Mouse (Mus musculus): Measurements from ENCODE around the gene Aldh3b1. TPM values are rescaled to one million over a fixed set of nuclear protein-coding genes. Genes with fewer than 3 reads are reported as not detected.

Aldh3b1 gene
- polyA plus RNA-seq, 1 experiment from 2014 or later: 4.1 TPM

GRCm38 (mm10) chr19:3906326-3906725, 23.3 kb downstream of the Aldh3b1 start:
- peak overlapping the region; percentile 87 for H3K4me2 ChIP-seq
- peaks cover 63% of the 10 kb centered on the region for H3K4me1 ChIP-seq
- 18% methylated on average over 10 of the region's 10 CpGs for WGBS
- H3K27ac ChIP-seq: peak overlapping the region; percentile 90
- peaks cover 64% of the 10 kb centered on the region for H3K36me3 ChIP-seq
- peak overlapping the region; percentile 69 for H3K9ac ChIP-seq
- H3K27me3 ChIP-seq: no peaks in the 10 kb centered on the region
- no peaks in the 10 kb centered on the region for H3K9me3 ChIP-seq (replicated peaks)
- no peak for ATAC-seq (replicated peaks; ENCODE audit: low FRiP score)
- H3K4me3 ChIP-seq (replicated peaks): peak overlapping the region; percentile 67

- peak; percentile 19; the same call in 1 of the 2 replicates for ATAC-seq (replicated peaks; ENCODE audit: low FRiP score)
- 14% methylated on average over 6 of the region's 6 CpGs for WGBS
Measured at GRCm38 (mm10) chr19:3905261-3905969, 24.2 kb downstream of the Aldh3b1 start.

GRCm38 (mm10) chr19:3904363-3904675, 25.3 kb downstream of the Aldh3b1 start:
- Histone ChIP-seq H3K9ac (no peak overlapping the region), H3K4me1 (peaks cover 60% of the 10 kb centered on the region), H3K4me2 (peak overlapping the region; percentile 87), H3K36me3 (peaks cover 56% of the 10 kb centered on the region), H3K27ac (peak overlapping the region; percentile 90), H3K4me3 (replicated peaks) (0 out of 2 replicates have a peak overlapping the region, but pooled peaks have one; percentile 67), H3K9me3 (replicated peaks) (no peaks in the 10 kb centered on the region), H3K27me3 (no peaks in the 10 kb centered on the region)
- 51% methylated on average over 10 of the region's 10 CpGs for WGBS
- ATAC-seq (replicated peaks; ENCODE audit: low FRiP score): no peak

More at GRCm38 (mm10) chr19:3905261-3905969, 24.2 kb downstream of the Aldh3b1 start:
- Histone ChIP-seq H3K4me2 (peak overlapping the region; percentile 87), H3K27ac (peak overlapping the region; percentile 90), H3K36me3 (peaks cover 59% of the 10 kb centered on the region), H3K27me3 (no peaks in the 10 kb centered on the region), H3K4me3 (replicated peaks) (peak overlapping the region; percentile 67), H3K9me3 (replicated peaks) (no peaks in the 10 kb centered on the region), H3K4me1 (peaks cover 60% of the 10 kb centered on the region), H3K9ac (peak overlapping the region; percentile 69)

GRCm38 (mm10) chr19:3903648-3904362, 25.8 kb downstream of the Aldh3b1 start:
- no peaks in the 10 kb centered on the region for H3K27me3 ChIP-seq
- H3K9ac ChIP-seq: no peak overlapping the region
- H3K4me2 ChIP-seq: peak overlapping the region; percentile 87
- ATAC-seq (replicated peaks; ENCODE audit: low FRiP score): no peak
- WGBS: 72% methylated on average over 25 of the region's 25 CpGs
- H3K4me3 ChIP-seq (replicated peaks): no peak overlapping the region
- H3K4me1 ChIP-seq: peaks cover 60% of the 10 kb centered on the region
- no peaks in the 10 kb centered on the region for H3K9me3 ChIP-seq (replicated peaks)
- 0 out of 2 replicates have a peak overlapping the region, but pooled peaks have one; percentile 37 for H3K27ac ChIP-seq
- peaks cover 55% of the 10 kb centered on the region for H3K36me3 ChIP-seq

- no peak overlapping the region for H3K4me2 ChIP-seq
- H3K4me1 ChIP-seq: peaks cover 55% of the 10 kb centered on the region
- no peak overlapping the region for H3K4me3 ChIP-seq (replicated peaks)
- no peak overlapping the region for H3K9ac ChIP-seq
- peaks cover 53% of the 10 kb centered on the region for H3K36me3 ChIP-seq
- no peaks in the 10 kb centered on the region for H3K27me3 ChIP-seq
- 76% methylated on average over 12 of the region's 12 CpGs for WGBS
- no peak for ATAC-seq (replicated peaks; ENCODE audit: low FRiP score)
- no peaks in the 10 kb centered on the region for H3K9me3 ChIP-seq (replicated peaks)
- no peak overlapping the region for H3K27ac ChIP-seq
Measured at GRCm38 (mm10) chr19:3902966-3903365, 26.6 kb downstream of the Aldh3b1 start.

- H3K36me3 ChIP-seq: peaks cover 86% of the 10 kb centered on the region
- H3K4me3 ChIP-seq (replicated peaks): no peak overlapping the region
- peaks cover 23% of the 10 kb centered on the region for H3K4me1 ChIP-seq
- H3K9me3 ChIP-seq (replicated peaks): no peaks in the 10 kb centered on the region
- H3K27ac ChIP-seq: no peak overlapping the region
- no peak for ATAC-seq (replicated peaks; ENCODE audit: low FRiP score)
- WGBS: 95% methylated on average over 4 of the region's 4 CpGs
- no peak overlapping the region for H3K9ac ChIP-seq
- no peak overlapping the region for H3K4me2 ChIP-seq
- H3K27me3 ChIP-seq: no peaks in the 10 kb centered on the region
Measured at GRCm38 (mm10) chr19:3899618-3900017, 30.0 kb downstream of the Aldh3b1 start.

- H3K4me1 ChIP-seq: peaks cover 16% of the 10 kb centered on the region
- no peaks in the 10 kb centered on the region for H3K27me3 ChIP-seq
- ATAC-seq (replicated peaks; ENCODE audit: low FRiP score): no peak
- H3K36me3 ChIP-seq: peaks cover 89% of the 10 kb centered on the region
- H3K27ac ChIP-seq: no peak overlapping the region
- no peak overlapping the region for H3K9ac ChIP-seq
- no peaks in the 10 kb centered on the region for H3K9me3 ChIP-seq (replicated peaks)
- no peak overlapping the region for H3K4me2 ChIP-seq
- no peak overlapping the region for H3K4me3 ChIP-seq (replicated peaks)
- WGBS: 59% methylated on average over 7 of the region's 7 CpGs
Measured at GRCm38 (mm10) chr19:3898952-3899351, 30.7 kb downstream of the Aldh3b1 start.

GRCm38 (mm10) chr19:3897557-3897956, 32.1 kb downstream of the Aldh3b1 start:
- ATAC-seq (replicated peaks; ENCODE audit: low FRiP score): no peak
- H3K4me1 ChIP-seq: peaks cover 6% of the 10 kb centered on the region; the same call in 1 of the 2 replicates
- H3K27ac ChIP-seq: no peak overlapping the region
- H3K36me3 ChIP-seq: peaks cover 89% of the 10 kb centered on the region
- H3K27me3 ChIP-seq: no peaks in the 10 kb centered on the region
- no peak overlapping the region for H3K4me3 ChIP-seq (replicated peaks)
- H3K4me2 ChIP-seq: no peak overlapping the region
- WGBS: 88% methylated on average over 5 of the region's 5 CpGs
- no peaks in the 10 kb centered on the region for H3K9me3 ChIP-seq (replicated peaks)
- no peak overlapping the region for H3K9ac ChIP-seq

- Histone ChIP-seq H3K36me3 (peaks cover 89% of the 10 kb centered on the region), H3K27me3 (no peaks in the 10 kb centered on the region), H3K9ac (no peak overlapping the region), H3K4me2 (no peak overlapping the region), H3K4me1 (no peaks in the 10 kb centered on the region), H3K4me3 (replicated peaks) (no peak overlapping the region), H3K9me3 (replicated peaks) (no peaks in the 10 kb centered on the region), H3K27ac (no peak overlapping the region)
- no peak for ATAC-seq (replicated peaks; ENCODE audit: low FRiP score)
- 93% methylated on average over 10 of the region's 10 CpGs for WGBS
Measured at GRCm38 (mm10) chr19:3896208-3896607, 33.4 kb downstream of the Aldh3b1 start.

- Histone ChIP-seq H3K4me3 (replicated peaks) (no peak overlapping the region), H3K4me2 (no peak overlapping the region), H3K27ac (no peak overlapping the region), H3K4me1 (no peaks in the 10 kb centered on the region), H3K36me3 (peaks cover 96% of the 10 kb centered on the region), H3K9me3 (replicated peaks) (no peaks in the 10 kb centered on the region), H3K27me3 (no peaks in the 10 kb centered on the region), H3K9ac (no peak overlapping the region)
- ATAC-seq (replicated peaks; ENCODE audit: low FRiP score): no peak
- 37% methylated on average over 3 of the region's 3 CpGs for WGBS
Measured at GRCm38 (mm10) chr19:3895171-3895631, 34.4 kb downstream of the Aldh3b1 start.

GRCm38 (mm10) chr19:3894294-3894693, 35.3 kb downstream of the Aldh3b1 start:
- 98% methylated on average over 2 of the region's 2 CpGs for WGBS
- no peak for ATAC-seq (replicated peaks; ENCODE audit: low FRiP score)

GRCm38 (mm10) chr19:3893545-3894116, 36.0 kb downstream of the Aldh3b1 start:
- no peak for ATAC-seq (replicated peaks; ENCODE audit: low FRiP score)
- H3K36me3 ChIP-seq: peaks cover 98% of the 10 kb centered on the region
- 85% methylated on average over 4 of the region's 4 CpGs for WGBS
- no peaks in the 10 kb centered on the region for H3K9me3 ChIP-seq (replicated peaks)
- H3K9ac ChIP-seq: no peak overlapping the region
- H3K4me3 ChIP-seq (replicated peaks): no peak overlapping the region
- no peaks in the 10 kb centered on the region for H3K27me3 ChIP-seq
- H3K27ac ChIP-seq: no peak overlapping the region
- H3K4me2 ChIP-seq: no peak overlapping the region
- H3K4me1 ChIP-seq: no peaks in the 10 kb centered on the region

More at GRCm38 (mm10) chr19:3894294-3894693, 35.3 kb downstream of the Aldh3b1 start:
- no peaks in the 10 kb centered on the region for H3K9me3 ChIP-seq (replicated peaks)
- peaks cover 97% of the 10 kb centered on the region for H3K36me3 ChIP-seq
- no peak overlapping the region for H3K9ac ChIP-seq
- H3K4me1 ChIP-seq: no peaks in the 10 kb centered on the region
- H3K27ac ChIP-seq: no peak overlapping the region
- no peak overlapping the region for H3K4me2 ChIP-seq
- no peaks in the 10 kb centered on the region for H3K27me3 ChIP-seq
- H3K4me3 ChIP-seq (replicated peaks): no peak overlapping the region

Data from kidney, embryonic 15.5 days (tissue).